Mouse (Mus musculus) urinary bladder, postnatal 10 days (tissue): ENCODE results near the gene Slc44a5.

Experiments used
- DNase-seq: peaks from one replicate; pipeline ENCODE4 v3.0.0; 2022; ENCODE audit warnings: low spot score

The Slc44a5 gene

DNA sequence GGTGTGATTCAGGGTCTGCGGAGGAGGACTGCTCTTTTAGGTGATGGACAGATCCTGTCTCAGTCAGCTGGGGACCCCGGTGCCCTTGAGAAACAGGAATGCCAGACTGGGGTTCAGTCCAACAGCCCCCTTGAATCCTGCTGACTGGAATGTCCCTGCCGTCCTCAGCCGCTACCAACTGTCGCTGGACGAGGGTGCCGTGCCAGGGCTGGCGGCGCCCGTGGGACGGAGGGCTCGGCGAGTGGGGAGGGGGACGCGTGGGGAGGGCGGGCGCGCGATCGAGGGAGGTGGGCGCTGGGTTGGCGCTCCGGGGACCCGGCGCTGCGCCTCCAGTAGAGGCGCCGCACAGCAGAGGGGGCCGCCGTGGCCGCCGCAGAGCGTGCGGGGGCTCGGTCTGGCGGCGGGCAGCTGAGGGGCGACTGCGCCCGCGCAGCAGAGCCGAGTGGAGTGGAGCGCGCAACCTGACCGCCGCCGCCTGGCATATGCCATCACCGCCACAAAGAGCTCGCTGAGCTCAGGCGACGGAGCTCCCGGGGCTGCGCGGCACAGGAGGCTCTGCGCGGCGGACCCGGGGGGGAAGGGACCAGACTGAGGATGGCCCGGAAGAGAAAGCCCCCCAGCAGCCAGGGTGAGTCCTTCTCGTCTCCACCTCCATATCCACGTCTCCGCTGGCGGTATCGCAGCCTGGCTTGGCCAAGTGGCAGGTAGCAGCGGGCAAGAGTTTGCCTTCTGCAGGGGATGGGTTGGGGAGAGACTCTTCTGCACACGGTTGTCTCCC is at the start of gene Slc44a5:
TSS of gene Slc44a5 (plus strand) at position 266 of the 778 bp plus-strand sequence.
- no peak for DNase-seq

DNA sequence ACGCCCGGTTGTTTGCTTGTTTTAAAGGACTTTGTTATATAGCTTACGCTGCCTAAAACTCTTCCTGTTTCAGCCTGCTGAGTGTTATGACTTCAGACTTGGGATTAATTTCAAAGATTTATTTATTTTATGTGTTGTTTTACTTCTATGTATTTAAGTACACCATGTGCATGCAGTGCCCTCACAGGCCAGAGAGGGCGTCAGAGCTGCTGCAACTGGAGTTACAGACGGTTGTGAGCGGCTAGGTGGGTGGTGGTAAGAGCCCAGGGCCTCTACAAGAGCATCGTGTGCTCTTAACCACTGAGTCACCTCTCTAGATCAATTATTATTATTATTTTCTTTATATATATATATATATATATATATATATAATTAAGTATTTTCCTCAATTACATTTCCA is 46.9 kb upstream of the Slc44a5 start:
- no peak for DNase-seq

- DNase-seq: no peak
Observed at GRCm38 (mm10) chr3:153929526-153929925, 43.7 kb upstream of the Slc44a5 start.

GRCm38 (mm10) chr3:153932461-153932860 is 40.8 kb upstream of the Slc44a5 start:
- DNase-seq: no peak

- no peak for DNase-seq
Observed at GRCm38 (mm10) chr3:153935878-153936277, 37.4 kb upstream of the Slc44a5 start.

- no peak for DNase-seq
Observed at GRCm38 (mm10) chr3:153937116-153937810, 36.0 kb upstream of the Slc44a5 start.

DNA sequence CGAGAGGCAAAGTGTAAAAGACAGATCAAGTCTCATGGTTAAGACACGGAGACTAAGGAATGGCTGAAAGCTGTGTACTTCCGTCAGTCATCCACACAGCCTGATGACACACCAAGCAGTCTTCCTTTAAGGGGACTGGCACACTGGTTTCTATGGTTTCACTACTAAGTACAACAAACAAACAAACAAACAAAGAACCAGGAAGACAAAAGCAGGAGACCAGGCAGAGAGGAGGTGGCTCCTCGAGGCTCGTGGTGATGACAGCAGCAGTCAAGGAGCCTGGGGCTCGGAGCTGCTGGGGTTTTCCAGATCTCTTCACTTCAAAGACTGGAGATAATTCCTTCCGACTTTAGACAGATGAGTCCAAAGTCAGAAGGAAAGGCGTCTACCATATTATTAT is 33.2 kb upstream of the Slc44a5 start:
- no peak for DNase-seq

- DNase-seq: no peak
Observed at GRCm38 (mm10) chr3:153940486-153940885, 32.8 kb upstream of the Slc44a5 start.

DNA sequence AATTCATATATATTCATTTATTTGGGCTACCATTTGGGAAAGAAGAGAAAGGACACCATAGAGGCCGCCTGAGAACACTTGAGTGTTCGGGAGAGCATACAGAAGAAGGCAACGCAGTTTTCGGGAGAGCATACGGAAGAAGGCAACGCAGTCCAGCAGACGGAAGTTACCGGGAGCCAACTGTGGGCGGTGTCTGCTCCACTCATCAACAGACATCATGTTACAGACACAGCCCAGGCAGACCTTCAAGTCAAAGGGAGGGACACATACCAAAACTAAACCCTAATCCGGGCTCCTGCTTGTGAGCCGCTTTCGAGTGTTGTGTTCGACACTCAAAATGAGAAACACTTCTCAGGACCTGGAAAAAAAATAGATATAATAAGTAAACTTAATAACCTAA is 31.6 kb upstream of the Slc44a5 start:
- no peak for DNase-seq

GRCm38 (mm10) chr3:153943003-153943640 is 30.1 kb upstream of the Slc44a5 start:
- DNase-seq: no peak

GRCm38 (mm10) chr3:153943901-153944334 is 29.3 kb upstream of the Slc44a5 start:
- DNase-seq: no peak

DNA sequence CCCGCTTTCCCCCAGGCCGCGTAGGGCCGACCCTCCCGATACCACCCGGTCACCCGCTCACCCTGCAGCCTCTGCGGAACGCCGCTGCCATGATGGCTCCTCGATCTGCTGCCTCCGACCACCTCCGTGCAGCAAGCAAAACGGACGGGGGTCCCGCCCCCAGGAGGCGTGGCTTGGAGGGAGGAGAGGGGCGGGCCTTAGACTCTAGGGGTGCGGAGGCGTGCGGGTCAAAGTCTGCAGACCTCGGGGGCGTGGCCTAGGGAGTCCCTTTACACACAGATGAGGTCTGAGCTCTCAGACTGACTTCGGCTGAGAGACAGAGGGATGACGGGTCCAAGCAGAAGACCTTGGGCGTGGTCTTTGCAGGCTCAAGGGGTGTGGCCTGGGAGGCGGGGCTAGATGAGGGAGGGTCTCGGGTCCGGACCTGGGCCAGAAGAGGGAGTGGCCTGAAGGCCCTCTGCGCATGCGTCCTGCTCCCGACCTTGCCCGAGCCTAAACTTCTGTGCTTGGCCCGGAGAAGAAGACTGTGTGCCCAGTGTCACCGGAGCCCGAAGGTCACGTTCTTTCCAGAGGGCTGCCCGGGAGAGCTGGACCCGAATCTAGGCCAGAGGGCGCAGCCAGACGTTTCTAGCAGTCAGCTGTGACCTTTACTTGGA is 28.8 kb upstream of the Slc44a5 start, which contains the start of gene Acadm:
TSS of gene Acadm (minus strand) at position 298 of the 656 bp plus-strand sequence.
- DNase-seq: peak; percentile 87

- no peak for DNase-seq
Observed at GRCm38 (mm10) chr3:153947271-153947670, 26.0 kb upstream of the Slc44a5 start.

GRCm38 (mm10) chr3:153948176-153948575 is 25.1 kb upstream of the Slc44a5 start:
- DNase-seq: no peak

DNA sequence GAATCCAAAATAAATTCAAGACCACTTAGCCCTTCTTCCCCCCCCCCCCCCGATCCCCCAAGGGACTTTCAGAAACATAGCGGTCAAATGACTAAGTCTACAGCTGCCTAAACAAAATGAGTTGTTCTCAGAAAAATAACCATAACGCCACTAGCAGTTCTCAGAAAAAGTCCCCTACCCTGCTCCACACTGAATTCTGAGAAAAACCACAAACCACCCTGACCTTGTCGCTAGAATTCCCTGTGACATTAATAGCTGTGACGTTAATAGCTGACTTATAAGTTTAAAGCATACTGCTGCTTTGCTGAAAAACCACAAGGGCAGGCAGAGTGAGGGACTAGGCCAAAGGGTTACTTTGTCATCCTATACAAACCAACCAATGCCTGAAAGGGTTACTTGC is 15.3 kb upstream of the Slc44a5 start:
- DNase-seq: no peak

GRCm38 (mm10) chr3:153959035-153959730 is 14.1 kb upstream of the Slc44a5 start:
- no peak for DNase-seq

GRCm38 (mm10) chr3:153959731-153960207 is 13.5 kb upstream of the Slc44a5 start:
- no peak for DNase-seq

- no peak for DNase-seq
Observed at GRCm38 (mm10) chr3:153960884-153961283, 12.4 kb upstream of the Slc44a5 start.

GRCm38 (mm10) chr3:153961632-153962389 is 11.4 kb upstream of the Slc44a5 start:
- DNase-seq: no peak

DNA sequence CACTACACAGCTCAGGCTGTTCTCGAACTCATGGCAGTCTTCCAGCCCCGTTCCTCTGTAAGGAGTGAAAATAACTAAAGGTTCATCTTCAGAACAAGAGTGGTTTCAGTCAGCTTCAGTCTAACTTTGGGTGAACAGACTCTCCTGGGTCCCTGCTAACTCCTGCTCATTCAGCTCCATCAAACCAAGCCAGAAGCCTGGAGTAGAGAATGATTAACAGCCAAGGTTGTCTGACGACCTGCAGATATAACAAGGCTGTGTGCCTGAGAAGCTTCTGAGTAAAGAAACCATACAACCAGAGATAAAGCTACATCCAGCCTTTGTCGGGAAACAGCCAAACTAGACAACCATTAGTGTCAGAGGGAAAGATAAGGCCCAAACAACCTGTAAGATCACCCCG is 5.8 kb upstream of the Slc44a5 start:
- no peak for DNase-seq

DNA sequence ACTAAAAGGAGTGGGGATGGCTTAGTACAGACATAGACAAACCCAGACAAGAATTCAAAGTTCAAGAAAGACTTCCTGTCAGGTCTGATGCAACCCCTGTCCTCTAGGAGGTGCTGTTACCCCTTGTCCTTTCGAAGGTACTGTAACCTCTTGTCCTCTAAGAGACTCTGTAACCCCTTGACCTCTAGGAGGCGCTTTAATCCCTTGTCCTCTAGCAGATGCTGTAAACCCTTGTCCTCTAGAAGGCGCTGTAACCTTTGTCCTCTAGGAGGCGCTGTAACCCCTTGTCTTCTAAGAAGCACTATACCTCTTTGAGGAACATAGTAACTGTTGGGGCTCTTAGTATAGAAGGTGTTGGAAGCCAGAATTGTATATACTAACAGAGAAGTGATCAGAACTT is 4.7 kb upstream of the Slc44a5 start:
- no peak for DNase-seq
